Comparison of ENCODE assay signal across 11 mouse cellular contexts in the genomic region with DNA sequence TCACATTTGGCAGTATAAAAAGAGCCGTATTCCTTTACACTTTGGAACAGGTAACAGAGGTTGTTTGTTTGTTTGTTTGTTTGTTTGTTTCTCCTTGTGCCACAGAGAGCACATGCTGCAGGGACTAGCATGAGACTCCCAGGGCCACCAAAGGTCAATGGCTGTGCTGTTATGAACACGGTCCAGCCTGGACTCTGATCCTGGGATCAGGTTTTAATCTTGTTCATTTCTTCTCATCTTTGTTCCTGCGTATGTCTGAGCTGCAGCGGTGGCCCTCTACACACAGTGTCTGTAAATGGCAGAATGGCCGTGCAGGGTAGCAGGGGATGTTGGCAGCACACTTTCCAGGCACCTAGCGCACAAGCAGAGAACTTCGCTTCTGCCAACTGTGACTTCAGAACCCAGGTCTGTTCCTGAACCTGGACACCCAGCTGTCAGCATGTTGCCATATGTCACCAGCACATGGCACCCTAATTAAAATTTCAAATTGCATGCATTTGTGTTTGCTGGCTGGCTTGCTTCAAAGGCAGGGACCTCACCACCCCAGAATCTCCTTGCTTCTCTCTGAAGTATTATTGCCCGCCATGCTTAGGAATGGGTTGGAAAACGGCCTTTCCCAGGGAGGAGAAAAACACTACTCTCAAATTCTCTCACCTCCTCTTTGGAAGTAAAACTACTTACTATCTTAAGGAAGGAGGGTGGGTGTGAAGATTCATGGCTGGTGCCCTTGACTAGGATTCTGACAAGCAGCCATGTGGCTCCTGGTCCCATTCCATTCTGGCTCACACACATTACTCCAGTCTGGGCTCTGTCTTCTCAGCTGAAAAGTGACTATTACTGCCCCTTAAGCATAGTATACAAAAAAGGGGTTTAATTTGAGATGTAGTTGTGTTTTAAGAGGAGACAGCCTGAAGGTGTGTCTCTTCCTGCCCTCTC.
DNase-seq lines count a peak whose midpoint lies in the region; ATAC-seq and TF ChIP-seq lines count a peak whose summit lies in the region.
"Had no signal": no experiment of that assay in that cellular context is flagged by ENCODE, and none has a peak within 500 bp of the region (broad histone marks: within the 10 kb centered on the region; RNA-seq: fewer than 3 reads in every experiment).

No protein-coding gene starts in this region.

- no peaks in the 10 kb centered on the region for H3K27me3 ChIP-seq in kidney, embryonic 14.5 days (ENCODE audit: control insufficient read depth, insufficient read depth, low read length)
- no peaks in the 10 kb centered on the region for H3K27me3 ChIP-seq in cerebellum, adult 2 months (ENCODE audit: control insufficient read depth, insufficient read depth, low read length)
- H3K27me3 ChIP-seq in hindbrain, embryonic 16.5 days (replicated peaks; ENCODE audit: control insufficient read depth, insufficient read depth, low read length): no peaks in the 10 kb centered on the region
- H3K27me3 ChIP-seq: stomach, embryonic 15.5 days had no signal

- DNase-seq in kidney, adult 11 months: peak; percentile 64
- DNase-seq in cerebellum, adult 2 months: peak; percentile 92 to 94
- peak; percentile 66 for DNase-seq in layer of hippocampus, adult 9-11 months
- no peak for DNase-seq in thymus, postnatal 0 days (ENCODE audit: low spot score)
- DNase-seq in right cerebral cortex, postnatal 14 days: no peak
- DNase-seq in retina, embryonic 14.5 days (ENCODE audit: low spot score): no peak

- H3K4me1 ChIP-seq in kidney, embryonic 14.5 days (ENCODE audit: control insufficient read depth, insufficient read depth, low read length): no peaks in the 10 kb centered on the region
- peaks cover 13% of the 10 kb centered on the region; the same call in 1 of the 2 replicates for H3K4me1 ChIP-seq in cerebellum, adult 2 months (ENCODE audit: control insufficient read depth, insufficient read depth, low read length)
- peaks cover 5% of the 10 kb centered on the region for H3K4me1 ChIP-seq in hindbrain, embryonic 16.5 days (ENCODE audit: control insufficient read depth, insufficient read depth, low read depth, low read length)

- TF ChIP-seq POLR2A in cerebellum, adult 2 months (IDR thresholded peaks at IDR 0.05; ENCODE audit: borderline replicate concordance, insufficient read depth, low read length): no peak

- peak; percentile 18; the same call in 1 of the 2 replicates for TF ChIP-seq CTCF in cerebellum, adult 2 months (IDR thresholded peaks at IDR 0.05; ENCODE audit: borderline replicate concordance, insufficient read depth, low read depth, low read length)

- H3K27ac ChIP-seq in kidney, embryonic 14.5 days (ENCODE audit: low read depth, low read length): no peak overlapping the region
- peak overlapping the region; percentile 46; the same call in 1 of the 2 replicates for H3K27ac ChIP-seq in cerebellum, adult 2 months (ENCODE audit: insufficient read depth, low read length)
- H3K27ac ChIP-seq in hindbrain, embryonic 16.5 days (ENCODE audit: low read depth, low read length): peak overlapping the region; percentile 51; the same call in 1 of the 2 replicates
- H3K27ac ChIP-seq: liver, embryonic 14.5 days; stomach, embryonic 15.5 days had no signal

- no peak for ATAC-seq in kidney, embryonic 14.5 days (ENCODE audit: low FRiP score, low TSS enrichment)
- ATAC-seq in hindbrain, embryonic 16.5 days: peak; percentile 77
- ATAC-seq: CD4-positive, CD25-positive, alpha-beta regulatory T cell, adult 4 months had no signal

- H3K9ac ChIP-seq in kidney, embryonic 14.5 days (ENCODE audit: low read depth, low read length): no peak overlapping the region
- no peak overlapping the region for H3K9ac ChIP-seq in hindbrain, embryonic 16.5 days (ENCODE audit: low read depth, low read length)
- H3K9ac ChIP-seq: liver, embryonic 14.5 days; stomach, embryonic 15.5 days had no signal

- no peaks in the 10 kb centered on the region for H3K36me3 ChIP-seq in kidney, embryonic 14.5 days (ENCODE audit: control insufficient read depth, insufficient read depth, low read length)
- no peaks in the 10 kb centered on the region for H3K36me3 ChIP-seq in hindbrain, embryonic 16.5 days (ENCODE audit: control insufficient read depth, insufficient read depth, low read length)
- H3K36me3 ChIP-seq: stomach, embryonic 15.5 days had no signal

- H3K4me2 ChIP-seq in kidney, embryonic 14.5 days (replicated peaks; ENCODE audit: low read depth, low read length): no peak overlapping the region
- H3K4me2 ChIP-seq in hindbrain, embryonic 16.5 days (ENCODE audit: low read length): no peak overlapping the region
- H3K4me2 ChIP-seq: stomach, embryonic 15.5 days had no signal

- H3K9me3 ChIP-seq in kidney, embryonic 14.5 days (ENCODE audit: control insufficient read depth, low read length): no peaks in the 10 kb centered on the region
- H3K9me3 ChIP-seq in hindbrain, embryonic 16.5 days (ENCODE audit: control insufficient read depth, low read length): no peaks in the 10 kb centered on the region
- H3K9me3 ChIP-seq: stomach, embryonic 15.5 days had no signal

- no peak overlapping the region for H3K4me3 ChIP-seq in kidney, embryonic 14.5 days (ENCODE audit: low read length)
- no peak overlapping the region for H3K4me3 ChIP-seq in cerebellum, adult 2 months (replicated peaks; ENCODE audit: insufficient read depth, low read depth, low read length)
- H3K4me3 ChIP-seq in hindbrain, embryonic 16.5 days (ENCODE audit: low read length): no peak overlapping the region
- H3K4me3 ChIP-seq: stomach, embryonic 15.5 days had no signal

- 77% methylated on average over 9 of the region's 9 CpGs for WGBS in kidney, embryonic 14.5 days
- WGBS in cerebellum, adult 2 months: 15% methylated on average over 9 of the region's 9 CpGs
- 61% methylated on average over 9 of the region's 9 CpGs for WGBS in hindbrain, embryonic 16.5 days

Comparison
In these comparisons a context has a peak if more than half of its experiments do, and no peak if none do; other contexts are left out.
1. DNase-seq: peak in kidney, adult 11 months (single experiment), cerebellum, adult 2 months (2 of 2) and layer of hippocampus, adult 9-11 months (single experiment); none in thymus, postnatal 0 days (single experiment), right cerebral cortex, postnatal 14 days (single experiment) and retina, embryonic 14.5 days (single experiment).